Mouse (Mus musculus) urinary bladder, postnatal 36 days (tissue): ENCODE results near the gene Tardbp.

Experiments
- DNase-seq, 2 experiments: peaks; one replicate each; pipeline ENCODE4 v3.0.0; 2022; ENCODE audit warnings: low spot score in 2 of 2, mixed read lengths in 1 of 2

Gene Tardbp

GRCm38 (mm10) chr4:148626623-148627185 is at the start of gene Tardbp:
Gene Tardbp, minus strand, starts transcription at chr4:148627019.
- DNase-seq = peak; percentile 92 to 96

GRCm38 (mm10) chr4:148676188-148676960 is 49.6 kb upstream of the Tardbp start:
- DNase-seq = no peak

GRCm38 (mm10) chr4:148675043-148675442 is 48.2 kb upstream of the Tardbp start:
- no peak for DNase-seq

DNA sequence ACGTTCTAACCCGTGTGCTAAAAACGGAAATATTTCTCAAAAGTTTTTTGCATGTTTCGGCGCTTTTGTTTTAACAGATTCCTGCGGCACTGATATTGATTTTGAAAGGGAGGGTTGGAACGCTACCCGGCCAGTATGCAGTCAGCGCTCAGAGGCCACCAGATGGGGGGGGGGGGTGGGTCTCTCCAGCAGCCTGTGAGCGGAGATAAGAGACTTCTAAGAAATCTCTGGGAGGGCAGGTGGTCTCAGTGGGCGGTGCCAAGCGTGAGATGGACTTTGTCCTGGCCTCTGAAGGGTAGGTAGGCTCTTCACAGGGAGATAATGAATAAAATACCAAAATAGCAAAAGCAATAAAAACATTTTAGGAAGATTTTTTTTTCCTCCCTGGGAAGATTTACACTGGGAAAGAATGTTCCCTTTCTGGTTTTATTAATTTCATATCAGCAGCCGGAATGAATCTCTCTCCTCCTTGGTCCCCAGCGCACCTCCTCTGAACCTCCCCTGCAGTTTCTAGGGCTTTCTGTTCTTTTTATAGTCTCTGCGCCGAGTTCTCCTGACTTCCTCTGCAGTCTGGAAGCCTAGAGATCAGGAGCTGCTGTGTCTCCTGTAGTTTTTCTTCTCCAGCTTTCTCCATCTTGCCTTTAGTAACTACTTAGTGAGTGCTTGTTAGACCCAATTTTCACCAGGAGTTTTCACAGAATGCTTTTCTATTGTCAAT is 44.6 kb upstream of the Tardbp start:
- no peak for DNase-seq

DNA sequence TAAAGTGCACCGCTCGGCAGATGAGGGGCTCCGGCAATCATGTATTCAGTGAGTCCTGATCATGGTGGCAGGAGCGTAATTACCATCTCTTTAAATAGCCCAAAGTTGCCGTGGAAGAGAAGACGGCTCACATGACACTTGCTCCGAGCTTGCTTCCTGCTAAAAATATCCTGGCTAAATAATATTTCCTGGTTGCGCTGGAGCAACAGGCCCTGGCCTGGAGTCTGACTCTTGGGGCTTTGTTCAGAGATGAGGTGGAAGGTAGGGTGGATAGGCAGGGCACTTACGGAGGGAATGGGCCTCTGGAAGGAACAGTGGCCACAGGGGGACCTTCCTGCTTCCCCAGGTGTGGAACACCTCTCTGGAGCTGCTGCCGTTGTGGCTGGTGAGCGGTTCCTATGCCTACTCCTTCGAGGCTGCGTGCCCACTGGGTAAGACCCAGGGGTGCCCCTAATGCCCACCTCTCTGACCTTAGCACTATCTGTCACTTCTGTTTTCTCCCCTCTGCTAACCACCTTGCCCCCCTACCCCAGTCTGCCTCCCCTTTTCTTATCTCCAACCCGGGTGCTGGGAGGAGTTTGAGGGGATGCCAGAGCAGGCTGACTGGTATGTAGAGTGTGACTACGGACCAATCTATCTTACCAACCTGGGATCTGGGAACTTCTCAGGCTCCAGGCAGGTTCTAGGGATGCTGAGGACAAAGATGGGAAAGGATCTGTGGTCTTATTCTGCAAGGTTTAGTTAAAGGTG is 40.4 kb upstream of the Tardbp start:
- no peak for DNase-seq

- DNase-seq = no peak
Measured at GRCm38 (mm10) chr4:148664021-148664420, 37.2 kb upstream of the Tardbp start.

DNA sequence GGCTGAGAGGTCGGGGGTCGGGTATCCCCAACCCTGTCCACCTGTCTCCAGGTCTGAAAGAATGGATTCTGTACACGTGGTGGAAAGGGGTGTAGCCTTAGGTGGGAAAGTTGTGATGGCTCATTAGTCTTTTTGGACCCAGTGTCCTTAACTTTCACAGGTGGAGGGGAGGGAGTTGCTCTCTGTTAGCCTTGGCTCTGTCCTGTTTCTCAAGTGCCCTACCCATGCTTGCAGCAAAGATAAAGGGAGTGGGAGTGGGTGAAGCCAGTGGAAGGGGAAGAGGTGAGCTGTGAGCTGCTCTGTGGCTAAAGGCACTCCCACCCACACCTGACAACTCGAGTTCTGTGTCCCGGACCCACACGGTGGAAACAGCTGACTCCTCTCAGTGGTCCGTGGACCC is 36.5 kb upstream of the Tardbp start:
- DNase-seq = no peak

GRCm38 (mm10) chr4:148662168-148662965 is 35.5 kb upstream of the Tardbp start:
- DNase-seq = peak; percentile 51 to 61

DNA sequence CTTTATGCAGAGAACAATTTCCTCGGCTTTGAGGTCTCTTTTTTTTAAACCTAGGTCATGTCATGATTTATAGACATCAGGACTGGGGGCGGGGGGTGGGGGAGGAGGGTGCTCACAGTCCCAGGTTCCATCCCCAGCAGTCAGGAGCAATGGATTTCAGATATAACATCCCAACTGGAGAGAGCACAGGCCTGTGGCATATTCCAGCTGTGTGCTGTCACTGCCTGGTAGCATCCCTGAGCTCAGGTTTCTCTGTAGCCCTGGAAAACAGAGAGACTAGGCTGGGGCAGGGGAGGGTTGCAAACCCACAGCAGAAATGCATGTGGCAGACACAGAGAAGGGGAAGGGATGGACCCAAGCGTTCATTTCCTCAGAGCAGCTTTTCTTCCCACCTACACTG is 33.4 kb upstream of the Tardbp start:
- no peak for DNase-seq

GRCm38 (mm10) chr4:148657776-148658175 is 31.0 kb upstream of the Tardbp start:
- no peak for DNase-seq

DNA sequence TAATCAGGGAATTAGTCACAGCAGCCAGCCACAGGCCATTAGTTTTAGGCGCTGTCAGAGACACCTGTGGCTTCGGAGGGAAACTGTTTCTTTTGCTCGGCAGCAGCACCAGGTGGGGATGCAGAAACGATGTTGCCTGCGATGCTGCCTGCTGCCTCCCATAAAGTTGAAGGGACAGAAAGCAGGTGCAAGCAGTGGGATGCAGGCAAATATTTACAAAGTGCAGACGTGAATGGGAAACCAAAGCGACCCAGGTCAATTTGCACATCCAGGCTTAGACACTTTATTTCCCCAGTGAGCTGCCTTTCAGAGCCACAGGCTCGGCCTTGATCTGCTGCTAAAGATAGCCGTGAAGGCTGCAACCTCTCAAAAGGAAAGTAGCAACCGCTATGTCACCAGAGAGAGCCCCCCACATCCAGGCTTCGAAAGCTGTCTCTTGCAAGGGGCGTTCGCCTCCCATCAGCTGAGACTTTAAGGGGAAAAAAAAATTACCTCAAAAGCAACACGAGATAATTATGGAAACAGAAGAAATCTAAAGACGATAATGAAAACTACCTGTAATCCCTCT is 30.0 kb upstream of the Tardbp start:
- no peak for DNase-seq

DNA sequence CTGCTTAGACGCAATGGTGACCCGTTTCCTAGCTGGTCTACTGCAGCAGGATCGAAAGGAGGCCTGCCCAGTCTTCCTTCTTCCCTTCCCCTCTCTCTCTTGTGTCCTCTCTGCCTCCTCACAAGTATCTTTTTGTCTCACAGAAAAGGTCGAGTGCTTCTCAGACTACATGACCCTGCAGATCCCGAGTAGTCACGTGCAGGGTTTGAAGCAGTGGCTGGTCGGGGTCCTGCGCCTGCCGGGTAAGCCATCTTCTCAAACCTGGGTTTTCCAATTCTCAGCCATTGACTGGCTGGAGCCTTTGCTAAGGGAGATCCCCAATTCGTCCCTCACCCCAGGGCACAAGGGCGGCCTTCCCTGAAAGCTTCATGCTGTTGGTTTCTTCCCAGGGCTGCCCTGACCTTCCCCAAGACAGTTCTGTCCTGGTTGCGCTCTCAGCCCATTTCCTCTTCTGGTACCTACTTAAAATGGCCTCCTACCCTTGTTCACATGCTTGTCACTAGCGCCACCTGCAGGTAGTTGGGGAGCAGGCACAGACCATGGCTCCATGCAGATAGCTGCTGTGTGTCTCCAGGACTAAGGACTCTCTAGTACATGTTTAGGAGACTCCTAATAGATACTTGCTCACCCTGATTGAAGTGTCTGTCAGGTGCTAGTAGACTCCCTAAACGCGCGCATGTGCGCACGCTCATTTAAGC is 28.0 kb upstream of the Tardbp start:
- DNase-seq = no peak

- DNase-seq = peak in 1 of 2 experiments; percentile 13
Measured at GRCm38 (mm10) chr4:148651045-148651444, 24.2 kb upstream of the Tardbp start.

GRCm38 (mm10) chr4:148649309-148649708 is 22.5 kb upstream of the Tardbp start:
- no peak for DNase-seq

DNA sequence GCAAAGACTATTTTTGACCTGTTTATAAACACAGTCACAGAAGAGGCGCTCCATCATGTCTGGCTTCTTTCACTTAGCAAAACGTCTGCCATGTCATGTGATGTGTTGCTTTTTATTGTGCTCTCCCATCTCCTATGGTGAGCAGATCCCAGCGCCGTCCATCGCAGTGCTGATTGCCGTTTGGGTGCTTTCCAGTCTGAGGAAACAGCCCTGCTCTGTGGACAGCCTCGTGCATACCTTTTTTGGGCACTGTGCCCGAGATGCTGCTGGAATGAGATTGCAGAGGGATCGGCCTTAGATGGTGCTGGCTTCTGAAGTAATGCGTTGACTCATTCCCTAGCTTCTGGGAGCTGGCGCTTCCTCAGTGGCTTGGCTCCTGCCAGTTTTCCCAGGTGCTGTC is 19.8 kb upstream of the Tardbp start:
- DNase-seq = no peak

DNA sequence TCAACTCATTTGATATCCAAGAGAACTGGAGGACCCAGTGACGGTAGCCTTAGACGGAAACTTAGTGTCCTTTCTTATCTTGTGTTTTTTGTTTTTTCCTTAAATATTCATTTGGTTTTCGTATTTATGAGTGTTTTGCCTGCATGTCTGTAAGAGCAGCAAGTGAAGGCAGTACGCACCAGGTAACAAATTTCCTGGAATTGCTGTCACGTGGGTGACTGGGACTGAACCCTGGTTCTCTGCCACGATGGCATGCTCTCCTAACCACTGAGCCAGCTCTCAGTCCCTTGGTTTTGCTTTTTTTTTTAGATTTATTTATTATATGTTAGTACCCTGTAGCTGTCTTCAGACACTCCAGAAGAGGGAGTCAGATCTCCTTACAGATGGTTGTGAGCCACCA is 18.1 kb upstream of the Tardbp start:
- no peak for DNase-seq

- DNase-seq = peak; percentile 51 to 58
Measured at GRCm38 (mm10) chr4:148644157-148644511, 17.3 kb upstream of the Tardbp start.

DNA sequence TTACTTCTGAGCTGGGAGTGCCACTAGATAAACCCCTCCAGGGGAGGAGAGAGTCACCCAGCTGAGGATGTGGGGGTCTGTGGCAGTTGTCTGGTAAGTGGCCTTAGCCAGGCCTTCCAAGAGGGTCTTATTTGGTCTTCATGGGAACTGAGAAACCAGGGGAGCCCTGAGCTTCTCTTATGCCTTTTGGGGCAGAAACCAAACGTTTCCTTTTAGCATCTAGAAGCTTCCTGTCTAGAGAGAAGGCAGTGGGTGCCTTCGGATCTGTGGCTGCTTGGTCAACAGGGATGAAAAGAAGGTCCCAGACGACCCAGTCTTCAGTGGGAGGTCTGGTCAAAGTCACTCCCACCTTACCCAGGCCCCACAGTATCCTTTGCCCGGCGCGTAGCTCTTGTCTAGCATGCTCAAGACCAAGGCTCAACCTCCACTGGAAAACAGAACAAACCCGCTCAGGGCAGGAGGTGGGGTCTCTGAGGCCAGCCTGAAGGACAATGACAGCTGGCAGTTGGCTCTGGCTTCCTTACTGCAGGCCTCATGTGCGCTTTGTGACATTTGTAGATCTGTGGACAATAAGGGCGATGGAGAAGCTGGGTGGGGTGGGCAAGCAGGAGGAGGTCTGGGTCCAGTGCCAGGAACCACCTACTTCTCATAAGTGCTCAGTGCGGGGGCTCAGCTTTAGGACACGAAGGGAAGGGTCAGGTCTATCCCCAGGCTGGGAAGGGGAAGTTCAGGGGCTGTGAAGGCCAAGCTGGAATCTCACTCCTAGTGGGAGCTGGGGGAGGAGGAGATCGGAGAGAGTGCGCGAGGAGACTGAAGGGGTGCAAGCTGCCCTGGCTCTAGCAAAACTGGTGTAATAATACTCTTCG is 16.7 kb upstream of the Tardbp start, which contains the start of gene Gm572:
Gm572 (plus strand) TSS at position 27 of the 866 bp plus-strand sequence.
- DNase-seq = no peak

DNA sequence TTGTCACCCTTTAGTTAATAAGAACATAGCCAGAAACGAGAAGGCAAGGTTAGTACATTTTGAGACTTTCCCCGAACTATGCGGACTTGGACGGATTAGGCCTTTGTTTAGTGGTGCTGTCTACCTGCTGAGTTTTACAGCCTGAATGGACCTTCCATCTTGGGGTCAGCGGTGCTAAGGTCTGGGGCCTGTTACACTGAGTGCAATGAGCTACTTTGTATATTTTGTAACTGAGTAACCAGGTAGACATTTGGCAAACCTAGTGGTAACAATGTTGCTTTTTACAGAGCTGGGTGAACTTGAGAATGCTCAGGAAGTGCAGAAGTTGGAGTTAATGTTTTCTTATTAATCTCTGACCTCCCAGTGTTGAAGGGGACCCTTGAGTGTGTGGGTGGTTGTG is 14.3 kb upstream of the Tardbp start:
- no peak for DNase-seq
